18 mouse cellular contexts compared by ENCODE assay signal in genomic region chr9:116817196-116817595, GRCm38 (mm10).
"Had no signal": no experiment of that assay in that cellular context is flagged by ENCODE, and none has a peak within 500 bp of the region (broad histone marks: within the 10 kb centered on the region; RNA-seq: fewer than 3 reads in every experiment).

No protein-coding gene starts in this region.

- DNase-seq: lung, adult 2 months; lung, postnatal 14 days; lung, postnatal 36 days; right cerebral cortex, postnatal 14 days; thymus, adult 2 months; thymus, postnatal 25 days; thymus, postnatal 4 days had no signal

- H3K9me3 ChIP-seq: lung, embryonic 15.5 days; midbrain, embryonic 13.5 days; midbrain, embryonic 15.5 days; neural tube, embryonic 12.5 days; stomach, embryonic 15.5 days had no signal

- H3K36me3 ChIP-seq: lung, embryonic 15.5 days; midbrain, embryonic 13.5 days; midbrain, embryonic 15.5 days; neural tube, embryonic 12.5 days; stomach, embryonic 15.5 days had no signal

- H3K27ac ChIP-seq: lung, embryonic 15.5 days; macrophage; midbrain, embryonic 13.5 days; midbrain, embryonic 15.5 days; neural tube, embryonic 12.5 days; stomach, embryonic 15.5 days; stomach, postnatal 0 days had no signal

- H3K4me3 ChIP-seq: lung, embryonic 15.5 days; megakaryocyte, embryonic 14.5 days; midbrain, embryonic 13.5 days; midbrain, embryonic 15.5 days; myocyte; neural tube, embryonic 12.5 days; stomach, embryonic 15.5 days had no signal

- H3K27me3 ChIP-seq: lung, embryonic 15.5 days; megakaryocyte, embryonic 14.5 days; midbrain, embryonic 13.5 days; midbrain, embryonic 15.5 days; neural tube, embryonic 12.5 days; stomach, embryonic 15.5 days had no signal

- H3K4me2 ChIP-seq: lung, embryonic 15.5 days; midbrain, embryonic 11.5 days; midbrain, embryonic 13.5 days; midbrain, embryonic 15.5 days; neural tube, embryonic 12.5 days; stomach, embryonic 15.5 days had no signal

- ATAC-seq: lung, postnatal 0 days; midbrain, embryonic 13.5 days; midbrain, embryonic 15.5 days had no signal

- H3K9ac ChIP-seq: lung, embryonic 15.5 days; midbrain, embryonic 13.5 days; midbrain, embryonic 15.5 days; neural tube, embryonic 12.5 days; stomach, embryonic 15.5 days had no signal

- H3K4me1 ChIP-seq: megakaryocyte, embryonic 14.5 days; midbrain, embryonic 13.5 days; midbrain, embryonic 15.5 days; neural tube, embryonic 12.5 days had no signal
